Comparison of ENCODE assay signal across 11 mouse cellular contexts in genomic region chr7:80654926-80655325, GRCm38 (mm10). TPM values are rescaled to one million over a fixed set of nuclear protein-coding genes. Genes with fewer than 3 reads are reported as not detected.
DNase-seq lines count a peak whose midpoint lies in the region; ATAC-seq and TF ChIP-seq lines count a peak whose summit lies in the region.
"Had no signal": no experiment of that assay in that cellular context is flagged by ENCODE, and none has a peak within 500 bp of the region (broad histone marks: within the 10 kb centered on the region; RNA-seq: fewer than 3 reads in every experiment).

No protein-coding gene starts in this region.

- no peak overlapping the region for H3K9ac ChIP-seq in heart, embryonic 12.5 days
- H3K9ac ChIP-seq in lung, embryonic 16.5 days (ENCODE audit: low read length) = no peak overlapping the region
- peak overlapping the region; percentile 20; the same call in 1 of the 2 replicates for H3K9ac ChIP-seq in hindbrain, embryonic 14.5 days
- H3K9ac ChIP-seq: limb, embryonic 12.5 days had no signal

- H3K27ac ChIP-seq in heart, embryonic 12.5 days (ENCODE audit: poor library complexity, severe bottlenecking) = peak overlapping the region; percentile 85
- peak overlapping the region; percentile 31; the same call in 1 of the 2 replicates for H3K27ac ChIP-seq in lung, embryonic 16.5 days (ENCODE audit: low read length)
- H3K27ac ChIP-seq in hindbrain, embryonic 14.5 days = peak overlapping the region; percentile 24; the same call in 1 of the 2 replicates
- peak overlapping the region; percentile 81 for H3K27ac ChIP-seq in olfactory bulb, adult 2 months (ENCODE audit: insufficient read depth, low read depth, low read length)

- 56% methylated on average over 5 of the region's 5 CpGs for WGBS in heart, embryonic 12.5 days
- 68% methylated on average over 5 of the region's 5 CpGs for WGBS in lung, embryonic 16.5 days
- WGBS in hindbrain, embryonic 14.5 days = 61% methylated on average over 5 of the region's 5 CpGs
- 14% methylated on average over 5 of the region's 5 CpGs for WGBS in olfactory bulb, adult 2 months

- H3K27me3 ChIP-seq in heart, embryonic 12.5 days (replicated peaks) = no peaks in the 10 kb centered on the region
- H3K27me3 ChIP-seq in lung, embryonic 16.5 days (ENCODE audit: control insufficient read depth, insufficient read depth, low read depth, low read length) = no peaks in the 10 kb centered on the region
- H3K27me3 ChIP-seq in hindbrain, embryonic 14.5 days (ENCODE audit: control insufficient read depth, insufficient read depth, low read length) = no peaks in the 10 kb centered on the region
- H3K27me3 ChIP-seq: limb, embryonic 12.5 days had no signal

- ATAC-seq in heart, embryonic 12.5 days (ENCODE audit: insufficient number of reproducible peaks, low FRiP score) = no peak
- no peak for ATAC-seq in lung, embryonic 16.5 days (ENCODE audit: low read depth)
- ATAC-seq in hindbrain, embryonic 14.5 days (ENCODE audit: low FRiP score) = no peak

- no peak overlapping the region for H3K4me2 ChIP-seq in heart, embryonic 12.5 days
- no peak overlapping the region for H3K4me2 ChIP-seq in lung, embryonic 16.5 days (ENCODE audit: low read depth, low read length)
- no peak overlapping the region for H3K4me2 ChIP-seq in hindbrain, embryonic 14.5 days (replicated peaks)
- H3K4me2 ChIP-seq: limb, embryonic 12.5 days had no signal

- DNase-seq in heart, postnatal 4 days = no peak
- no peak for DNase-seq in lung, postnatal 4 days
- no peak for DNase-seq in hindbrain, embryonic 14.5 days (ENCODE audit: low spot score)
- DNase-seq in layer of hippocampus, postnatal 25 days (ENCODE audit: extremely low spot score in 1 of 2, low spot score in 1 of 2) = no peak
- DNase-seq: adrenal gland, postnatal 36 days; cerebellum, adult 11-12 months; kidney, adult 8-10 months had no signal

- H3K4me3 ChIP-seq in heart, embryonic 12.5 days = no peak overlapping the region
- no peak overlapping the region for H3K4me3 ChIP-seq in lung, embryonic 16.5 days (ENCODE audit: low read length)
- no peak overlapping the region for H3K4me3 ChIP-seq in hindbrain, embryonic 14.5 days (replicated peaks; ENCODE audit: low read length)
- no peak overlapping the region for H3K4me3 ChIP-seq in olfactory bulb, adult 2 months (ENCODE audit: insufficient read depth, low read depth, low read length)
- H3K4me3 ChIP-seq: limb, embryonic 12.5 days had no signal

- no peak for TF ChIP-seq CTCF in olfactory bulb, adult 2 months (IDR thresholded peaks at IDR 0.05; ENCODE audit: insufficient read depth, low read depth, low read length)

- H3K4me1 ChIP-seq in heart, embryonic 12.5 days (replicated peaks) = peaks cover 61% of the 10 kb centered on the region
- peaks cover 40% of the 10 kb centered on the region for H3K4me1 ChIP-seq in lung, embryonic 16.5 days (replicated peaks; ENCODE audit: control insufficient read depth, insufficient read depth, low read length)
- peaks cover 43% of the 10 kb centered on the region for H3K4me1 ChIP-seq in hindbrain, embryonic 14.5 days (replicated peaks; ENCODE audit: control insufficient read depth, insufficient read depth, low read length)
- H3K4me1 ChIP-seq in olfactory bulb, adult 2 months (ENCODE audit: control insufficient read depth, insufficient read depth, low read length) = peaks cover 43% of the 10 kb centered on the region

- no peaks in the 10 kb centered on the region for H3K9me3 ChIP-seq in heart, embryonic 12.5 days (replicated peaks)
- no peaks in the 10 kb centered on the region for H3K9me3 ChIP-seq in lung, embryonic 16.5 days (ENCODE audit: control insufficient read depth, low read length)
- H3K9me3 ChIP-seq in hindbrain, embryonic 14.5 days (ENCODE audit: control insufficient read depth, low read length) = no peaks in the 10 kb centered on the region
- H3K9me3 ChIP-seq: limb, embryonic 12.5 days had no signal

- no peak for TF ChIP-seq POLR2A in olfactory bulb, adult 2 months (IDR thresholded peaks at IDR 0.05; ENCODE audit: insufficient read depth, low read depth, low read length)

- H3K36me3 ChIP-seq in heart, embryonic 12.5 days = no peaks in the 10 kb centered on the region
- no peaks in the 10 kb centered on the region for H3K36me3 ChIP-seq in lung, embryonic 16.5 days (ENCODE audit: control insufficient read depth, insufficient read depth, low read length)
- no peaks in the 10 kb centered on the region for H3K36me3 ChIP-seq in hindbrain, embryonic 14.5 days (replicated peaks; ENCODE audit: control insufficient read depth, insufficient read depth)

RNA-seq across cellular contexts. Expression of gene Crtc3, which starts 33.8 kb away (rescaled TPM):
- 16.7 and 16.9 TPM in 2 replicates for polyA plus RNA-seq in heart, embryonic 12.5 days (2016; fragmentation: Nextera tagmentation; extraction: Ambion mirVana)
- 10 to 100 TPM; 19.5 to 20.3 TPM for total RNA-seq in heart, postnatal 4 days (2021)
- 18.6 and 20.8 TPM in 2 replicates for polyA plus RNA-seq in lung, embryonic 16.5 days (2015; fragmentation: Nextera tagmentation; extraction: Ambion mirVana)
- 14.4 and 16.8 TPM in 2 replicates for polyA plus RNA-seq in hindbrain, embryonic 14.5 days (2014; fragmentation: Nextera tagmentation; extraction: Ambion mirVana)
- not detected in 2 replicates for polyA plus RNA-seq in olfactory bulb, adult 2 months (2012; ENCODE audit: insufficient read depth, insufficient read length, low replicate concordance, missing spikeins)
- total RNA-seq in layer of hippocampus, postnatal 25 days (2021) = 10 to 100 TPM; 15.5 to 24.9 TPM

Comparison
In these comparisons a context has a peak if more than half of its experiments do, and no peak if none do; other contexts are left out.
1. H3K27ac ChIP-seq: peak in every context shown above with its lines; median percentile 85 in heart, embryonic 12.5 days; 81 in olfactory bulb, adult 2 months; 31 in lung, embryonic 16.5 days; 24 in hindbrain, embryonic 14.5 days.